Mouse (Mus musculus) megakaryocyte-erythroid progenitor cell, adult 5 weeks (primary cell): ENCODE data around the gene AU015836. TPM values are rescaled to one million over a fixed set of nuclear protein-coding genes. Genes with fewer than 3 reads are reported as not detected.

Experiments
- polyA plus RNA-seq: library from polyadenylated mRNA; stranded (reverse); fragments of >175 nt; gene quantifications from 2 replicates; pipeline ENCODE4 v1.2.3, GENCODE M21; 2012

AU015836 gene
- polyA plus RNA-seq, result not detected in 2 replicates

DNA sequence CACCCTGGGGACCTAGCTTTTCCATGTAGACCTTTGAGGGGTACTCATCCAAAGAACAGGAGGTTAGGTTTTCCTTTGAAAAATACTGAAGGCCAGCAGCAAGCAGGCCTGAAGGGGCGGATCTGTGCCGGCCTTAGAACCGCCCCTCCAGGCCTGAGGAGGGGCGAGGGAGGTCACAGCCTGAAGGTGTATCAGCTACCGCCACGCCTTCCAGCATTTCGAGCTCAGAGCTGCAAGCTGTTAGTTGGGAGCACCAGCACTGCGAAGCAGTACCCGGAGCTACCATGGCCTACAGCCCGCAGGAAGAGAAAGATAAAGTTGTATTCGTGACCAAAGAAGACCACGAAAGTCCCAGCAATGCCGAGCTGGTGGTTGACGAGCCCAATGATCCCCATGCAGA is at the start of gene AU015836:
Gene AU015836, plus strand, starts transcription at position 216 of the 400 bp plus-strand sequence.

Other genes starting within 250 kb of the AU015836 start
- 11.8 and 12.9 TPM in 2 replicates for gene Pdk3, start 136.5 kb upstream of the AU015836 start, polyA plus RNA-seq
- 2.2 and 4.7 TPM in 2 replicates for gene Zfx, start 155.0 kb downstream of the AU015836 start, polyA plus RNA-seq
- 21.4 and 24.7 TPM in 2 replicates for gene Eif2s3x, start 244.2 kb downstream of the AU015836 start, polyA plus RNA-seq